ENCODE assay signal across 22 mouse cellular contexts in the genomic region with DNA sequence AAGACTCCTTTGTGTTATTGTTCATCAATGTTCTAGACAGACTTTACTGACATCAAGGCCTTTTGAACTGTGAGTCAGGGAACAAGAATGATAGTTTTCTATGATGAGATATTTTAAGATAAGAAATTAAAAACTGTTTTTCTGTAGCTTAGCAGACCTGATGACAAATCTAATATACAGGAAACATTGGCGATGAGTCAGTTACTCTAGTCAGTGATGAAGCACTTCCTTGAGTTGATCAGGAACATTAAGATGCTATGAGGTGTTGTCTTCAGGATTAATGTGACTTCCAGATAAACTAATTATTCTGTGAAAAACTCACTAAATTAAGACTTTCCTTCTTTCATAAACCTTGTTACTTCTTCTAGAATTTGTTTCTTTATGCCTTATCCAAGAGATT.
A peak's percentile ranks its signal among the peaks of the same experiment; 100 is the strongest.
DNase-seq lines count a peak whose midpoint lies in the region; ATAC-seq and TF ChIP-seq lines count a peak whose summit lies in the region.
"Had no signal": no experiment of that assay in that cellular context is flagged by ENCODE, and none has a peak within 500 bp of the region (broad histone marks: within the 10 kb centered on the region; RNA-seq: fewer than 3 reads in every experiment).

No protein-coding gene starts in this region.

- 0 out of 2 replicates have a peak, but pooled peaks cover 1% of the 10 kb centered on the region for H3K4me1 ChIP-seq in cerebellum, adult 2 months (ENCODE audit: control insufficient read depth, insufficient read depth, low read length)
- H3K4me1 ChIP-seq: embryonic facial prominence, embryonic 13.5 days; embryonic facial prominence, embryonic 15.5 days; forebrain, embryonic 13.5 days had no signal

- WGBS in cerebellum, adult 2 months, result 96% methylated on average over 1 of the region's 1 CpGs

- no peak for TF ChIP-seq CTCF in cerebellum, adult 2 months (IDR thresholded peaks at IDR 0.05; ENCODE audit: borderline replicate concordance, insufficient read depth, low read depth, low read length)

- no peak overlapping the region for H3K27ac ChIP-seq in cerebellum, adult 2 months (ENCODE audit: insufficient read depth, low read length)
- H3K27ac ChIP-seq: embryonic facial prominence, embryonic 13.5 days; embryonic facial prominence, embryonic 15.5 days; forebrain, embryonic 13.5 days; forebrain, embryonic 15.5 days had no signal

- peak; percentile 74 for DNase-seq in 416B (ENCODE audit: low read depth)
- DNase-seq in Muller cell, postnatal 12 days (ENCODE audit: inconsistent ontology term), result peak; percentile 15
- DNase-seq in gastrocnemius, postnatal 10 days, result no peak
- DNase-seq in cerebellum, adult 18-20 months, result no peak
- DNase-seq in cerebellum, adult 2 months, result no peak
- DNase-seq: adrenal gland, adult 2 months; adrenal gland, postnatal 10 days; adrenal gland, postnatal 25 days; cerebellum, adult 11 months; cerebellum, adult 8-10 months; cerebellum, adult 9-11 months; cerebellum, postnatal 14 days; cerebellum, postnatal 36 days; embryo, embryonic 11 days; forebrain, postnatal 0 days had no signal

- no peak for TF ChIP-seq POLR2A in cerebellum, adult 2 months (IDR thresholded peaks at IDR 0.05; ENCODE audit: borderline replicate concordance, insufficient read depth, low read length)

- peak; percentile 28 for ATAC-seq in inflammation-experienced regulatory T-cells, adult 6 months
- ATAC-seq: CD4-positive, CD25-positive, alpha-beta regulatory T cell, adult 4 months; forebrain, embryonic 13.5 days; forebrain, embryonic 15.5 days; forebrain, postnatal 0 days had no signal

- no peaks in the 10 kb centered on the region for H3K27me3 ChIP-seq in cerebellum, adult 2 months (ENCODE audit: control insufficient read depth, insufficient read depth, low read length)
- H3K27me3 ChIP-seq: CH12.LX; embryonic facial prominence, embryonic 13.5 days; embryonic facial prominence, embryonic 15.5 days; forebrain, embryonic 13.5 days; forebrain, embryonic 15.5 days had no signal

- no peak overlapping the region for H3K4me3 ChIP-seq in cerebellum, adult 2 months (replicated peaks; ENCODE audit: insufficient read depth, low read depth, low read length)
- H3K4me3 ChIP-seq: embryonic facial prominence, embryonic 13.5 days; embryonic facial prominence, embryonic 15.5 days; forebrain, embryonic 13.5 days; forebrain, embryonic 15.5 days had no signal

Comparison
In these comparisons a context has a peak if more than half of its experiments do, and no peak if none do; other contexts are left out.
1. DNase-seq: peak in 416B (single experiment) and Muller cell, postnatal 12 days (single experiment); none in gastrocnemius, postnatal 10 days (single experiment), cerebellum, adult 18-20 months (0 of 2) and cerebellum, adult 2 months (0 of 2).